Mouse (Mus musculus) gastrocnemius, adult 18-20 months (tissue): ENCODE data around the gene Syt13. TPM values are rescaled to one million over a fixed set of nuclear protein-coding genes. Genes with fewer than 3 reads are reported as not detected.
A peak's percentile ranks its signal among the peaks of the same experiment; 100 is the strongest.

Experiments used
- DNase-seq: peaks from one replicate; pipeline ENCODE4 v3.0.0; 2021; ENCODE audit warnings: low spot score
- total RNA-seq, 2 experiments: library from RNA; stranded (reverse); gene quantifications; 2 replicates each; pipeline ENCODE4 v1.2.3; 2021

The Syt13 gene
- total RNA-seq, 2 experiments from 2014 or later: 0.21 TPM; not detected in 1

- DNase-seq: no peak
These were observed 43.7 kb downstream of the Syt13 start for GRCm38 (mm10) chr2:92958640-92959039.

GRCm38 (mm10) chr2:92964345-92964744, 49.4 kb downstream of the Syt13 start:
- no peak for DNase-seq

GRCm38 (mm10) chr2:92966257-92966656, 51.4 kb downstream of the Syt13 start:
- no peak for DNase-seq

GRCm38 (mm10) chr2:92967032-92967838, 52.3 kb downstream of the Syt13 start:
- no peak for DNase-seq

- DNase-seq: no peak
These were observed 52.9 kb downstream of the Syt13 start for GRCm38 (mm10) chr2:92967839-92968166.

GRCm38 (mm10) chr2:92971069-92971468, 56.2 kb downstream of the Syt13 start:
- DNase-seq: no peak

GRCm38 (mm10) chr2:92971536-92971935, 56.6 kb downstream of the Syt13 start:
- DNase-seq: no peak

- DNase-seq: no peak
These were observed 57.2 kb downstream of the Syt13 start for GRCm38 (mm10) chr2:92972071-92972470.

GRCm38 (mm10) chr2:92973646-92974045, 58.7 kb downstream of the Syt13 start:
- no peak for DNase-seq

- no peak for DNase-seq
These were observed 60.3 kb downstream of the Syt13 start for GRCm38 (mm10) chr2:92975031-92975790.

GRCm38 (mm10) chr2:92980165-92980564, 65.3 kb downstream of the Syt13 start:
- no peak for DNase-seq

GRCm38 (mm10) chr2:92982591-92983272, 67.8 kb downstream of the Syt13 start:
- no peak for DNase-seq

GRCm38 (mm10) chr2:92983273-92983620, 68.3 kb downstream of the Syt13 start:
- no peak for DNase-seq

GRCm38 (mm10) chr2:92984321-92985108, 69.6 kb downstream of the Syt13 start:
- no peak for DNase-seq

GRCm38 (mm10) chr2:92985171-92985570, 70.3 kb downstream of the Syt13 start:
- DNase-seq: no peak

- no peak for DNase-seq
These were observed 70.7 kb downstream of the Syt13 start for GRCm38 (mm10) chr2:92985600-92985999.

- no peak for DNase-seq
These were observed 72.3 kb downstream of the Syt13 start for GRCm38 (mm10) chr2:92987108-92987618.

- peak; percentile 70 for DNase-seq
These were observed 73.2 kb downstream of the Syt13 start for GRCm38 (mm10) chr2:92987901-92988631.

GRCm38 (mm10) chr2:92989593-92989992, 74.7 kb downstream of the Syt13 start:
- DNase-seq: no peak

GRCm38 (mm10) chr2:92991976-92992375, 77.1 kb downstream of the Syt13 start:
- DNase-seq: peak; percentile 63

GRCm38 (mm10) chr2:93005028-93005427, 90.1 kb downstream of the Syt13 start:
- DNase-seq: no peak
